Mouse (Mus musculus) spleen, adult 2 months (tissue): ENCODE data around the gene Alg1. TPM values are rescaled to one million over a fixed set of nuclear protein-coding genes. Genes with fewer than 3 reads are reported as not detected.

ENCODE experiments used
- DNase-seq, 2 experiments: peaks; one replicate each; pipeline versions ENCODE4 v3.0.0 to v3.0.0-alpha.2; 2012 to 2021; ENCODE audit warnings: low spot score in 2 of 2, low read depth in 1 of 2
- H3K27ac ChIP-seq: fragments of 200-500 bp; 2 replicates; pipeline ENCODE4 v1.5.1; 2012; ENCODE audit warnings: low read length, inconsistent platforms; ENCODE audit not compliant: insufficient read depth
- H3K27me3 ChIP-seq: fragments of 200-500 bp; 2 replicates; pipeline ENCODE4 v1.6.1; 2012; ENCODE audit warnings: mild to moderate bottlenecking, moderate library complexity, low read length, inconsistent platforms; ENCODE audit not compliant: control insufficient read depth, insufficient read depth
- H3K36me3 ChIP-seq: fragments of 200-500 bp; 2 replicates; pipeline ENCODE4 v1.6.1; 2012; ENCODE audit warnings: mild to moderate bottlenecking, low read length, inconsistent platforms; ENCODE audit not compliant: control insufficient read depth, insufficient read depth
- H3K4me1 ChIP-seq: fragments of 200-500 bp; 2 replicates; pipeline ENCODE4 v1.6.1; 2011; ENCODE audit warnings: inconsistent platforms; ENCODE audit not compliant: control insufficient read depth, insufficient read depth, insufficient read length
- H3K4me3 ChIP-seq: fragments of 200-500 bp; 2 replicates; pipeline ENCODE4 v1.5.1; 2011; ENCODE audit warnings: mild to moderate bottlenecking, inconsistent platforms; ENCODE audit not compliant: insufficient read depth, insufficient read length; ENCODE audit errors: extremely low read depth
- CTCF ChIP-seq: fragments of 200-500 bp; IDR thresholded peaks from 2 replicates; pipeline ENCODE4 v1.5.1; 2011; ENCODE audit warnings: mild to moderate bottlenecking, inconsistent platforms; ENCODE audit not compliant: insufficient read depth, insufficient read length, insufficient replicate concordance; ENCODE audit errors: extremely low read depth
- POLR2A ChIP-seq: fragments of 200-500 bp; IDR thresholded peaks from 2 replicates; pipeline ENCODE4 v1.6.1; 2011; ENCODE audit warnings: low read depth, low read length, inconsistent platforms
- WGBS: fragments of 180-500 bp; shearing (Covaris S2); methylation state at CpG from one replicate; pipeline ENCODE4 v1.1.7; 2018; 5-methylcytosine and 5-hydroxymethylcytosine counted together
- polyA plus RNA-seq: library from polyadenylated mRNA; depleted of rRNA; stranded (reverse); fragments of >200 nt; gene quantifications from 2 replicates; pipeline ENCODE4 v1.2.3, GENCODE M21; 2012

Alg1 gene
- polyA plus RNA-seq, 1 experiment: 42.1 TPM

- peaks cover 3% of the 10 kb centered on the region for H3K4me1 ChIP-seq
Observed at GRCm38 (mm10) chr16:5203200-5203599, 30.2 kb upstream of the Alg1 start.

DNA sequence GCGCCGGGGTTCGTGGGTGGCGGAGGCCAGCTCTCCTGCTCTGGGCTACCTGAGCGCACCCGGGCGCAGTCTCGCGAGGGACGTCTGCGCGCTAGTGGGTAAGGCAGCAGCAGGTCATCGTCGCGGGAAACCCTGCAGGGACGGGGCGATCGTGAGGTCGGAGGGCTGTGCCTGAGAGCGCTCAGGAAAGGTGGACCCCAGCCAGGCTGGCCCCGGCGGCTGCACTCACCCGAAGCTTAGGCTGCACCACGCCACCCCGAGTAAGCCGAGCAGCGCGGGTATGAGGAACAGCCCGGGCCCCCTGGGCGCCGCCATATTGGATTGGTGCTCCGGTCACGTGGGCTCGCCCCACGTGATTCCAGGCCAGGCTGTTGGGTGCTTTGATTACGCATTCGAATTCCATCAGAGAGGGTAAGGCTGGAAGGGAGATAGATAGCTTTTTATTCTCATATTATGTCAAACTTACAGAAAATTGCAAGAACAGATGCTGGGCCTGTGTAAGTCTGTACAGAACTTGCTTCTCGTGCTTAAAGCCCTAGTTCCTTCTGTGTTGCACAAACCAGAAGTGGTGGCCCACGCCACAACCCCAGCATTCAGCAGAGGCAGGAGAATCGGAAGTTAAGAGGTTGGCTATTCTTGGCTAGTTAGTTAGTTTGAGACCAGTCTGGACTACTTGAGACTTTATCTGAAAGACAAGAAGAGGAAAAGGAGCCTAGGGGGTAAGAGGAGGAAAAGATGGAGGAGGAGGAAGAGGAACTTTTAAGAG lies 29.6 kb upstream of the Alg1 start, which contains the start of gene Nagpa:
Gene Nagpa (minus strand): TSS at position 345 of the 766 bp plus-strand sequence.
- DNase-seq: peak; percentile 63 to 72
- H3K4me3 ChIP-seq: peak within 1 kb of the TSS; percentile 94
- peak within 1 kb of the TSS; percentile 62 for H3K27ac ChIP-seq
- H3K36me3 ChIP-seq: peaks cover 14% of the 10 kb centered on the region
- 2% methylated on average over 40 of the region's 40 CpGs for WGBS
- H3K4me1 ChIP-seq: peaks cover 3% of the 10 kb centered on the region
- TF ChIP-seq CTCF: no peak
- TF ChIP-seq POLR2A: peak; percentile 44
- H3K27me3 ChIP-seq: no peaks in the 10 kb centered on the region

More at GRCm38 (mm10) chr16:5203200-5203599, 30.2 kb upstream of the Alg1 start:
- no peaks in the 10 kb centered on the region for H3K27me3 ChIP-seq
- peaks cover 21% of the 10 kb centered on the region for H3K36me3 ChIP-seq
- TF ChIP-seq CTCF: no peak
- TF ChIP-seq POLR2A: no peak
- peak; percentile 4 to 32 for DNase-seq
- peak overlapping the region; percentile 62 for H3K27ac ChIP-seq
- under 1% methylated on average over 36 of the region's 36 CpGs for WGBS
- H3K4me3 ChIP-seq: peak overlapping the region; percentile 94

DNA sequence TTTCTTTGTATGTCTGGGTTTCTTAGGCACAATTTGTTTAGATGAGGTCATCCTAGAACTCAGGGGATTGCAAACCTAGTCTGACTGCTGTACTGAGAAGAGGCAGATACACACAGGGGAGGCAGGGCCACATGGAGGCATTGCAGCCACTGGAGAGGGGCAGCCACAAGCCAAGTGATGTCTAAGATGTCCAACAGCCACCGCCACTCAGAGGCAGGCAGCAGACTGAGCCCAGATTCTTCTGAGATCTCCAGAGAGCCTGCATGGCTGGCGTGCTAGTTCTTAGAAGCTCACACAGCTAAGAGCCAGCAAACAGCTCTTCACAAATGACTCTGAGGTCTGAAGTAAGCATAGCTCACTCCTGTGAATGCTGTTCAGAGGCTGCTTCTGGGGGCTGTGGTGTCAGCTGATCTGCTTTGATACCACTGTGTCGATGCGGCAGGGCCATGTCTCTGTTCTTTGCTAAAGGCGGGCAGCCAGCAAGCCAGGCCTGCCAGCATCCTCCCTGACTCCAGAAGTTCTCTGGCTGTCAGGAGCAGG lies 27.9 kb upstream of the Alg1 start:
- Histone ChIP-seq H3K4me1 (peaks cover 7% of the 10 kb centered on the region), H3K27me3 (no peaks in the 10 kb centered on the region), H3K4me3 (no peak overlapping the region), H3K27ac (no peak overlapping the region), H3K36me3 (0 out of 2 replicates have a peak, but pooled peaks cover 2% of the 10 kb centered on the region)
- WGBS: 97% methylated on average over 5 of the region's 5 CpGs
- TF ChIP-seq CTCF (no peak), POLR2A (no peak)
- no peak for DNase-seq

DNA sequence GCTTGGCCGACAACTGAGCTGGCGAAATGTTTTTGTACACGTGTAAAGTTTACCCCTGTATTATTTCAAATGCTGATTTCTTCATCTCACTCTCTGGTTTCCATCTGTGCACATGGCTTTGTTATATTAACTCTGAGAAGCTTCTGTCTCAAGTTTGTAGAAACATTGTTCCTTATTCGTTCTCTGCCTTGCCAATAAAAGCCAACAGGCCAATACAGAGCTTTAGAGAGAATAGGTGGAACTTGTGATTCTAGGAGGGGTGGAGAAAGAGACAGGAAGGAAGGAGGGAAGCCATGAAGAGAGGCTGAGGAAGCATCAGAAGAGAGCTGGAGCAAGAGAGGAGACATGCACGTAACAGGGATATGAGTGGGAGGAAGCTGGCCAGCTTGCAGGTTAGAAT lies 27.4 kb upstream of the Alg1 start:
- Histone ChIP-seq H3K4me1 (peaks cover 7% of the 10 kb centered on the region), H3K36me3 (no peaks in the 10 kb centered on the region), H3K27ac (no peak overlapping the region), H3K4me3 (no peak overlapping the region), H3K27me3 (no peaks in the 10 kb centered on the region)
- TF ChIP-seq CTCF (no peak), POLR2A (no peak)
- no peak for DNase-seq
- WGBS: 80% methylated on average over 5 of the region's 5 CpGs

GRCm38 (mm10) chr16:5210365-5210764 lies 23.1 kb upstream of the Alg1 start:
- peak in 1 of 2 experiments; percentile 27 for DNase-seq
- H3K4me3 ChIP-seq: no peak overlapping the region
- WGBS: 11% methylated on average over 2 of the region's 2 CpGs
- no peaks in the 10 kb centered on the region for H3K36me3 ChIP-seq
- peaks cover 3% of the 10 kb centered on the region; the same call in 1 of the 2 replicates for H3K4me1 ChIP-seq
- H3K27ac ChIP-seq: no peak overlapping the region
- TF ChIP-seq POLR2A (no peak), CTCF (no peak)
- H3K27me3 ChIP-seq: no peaks in the 10 kb centered on the region

DNA sequence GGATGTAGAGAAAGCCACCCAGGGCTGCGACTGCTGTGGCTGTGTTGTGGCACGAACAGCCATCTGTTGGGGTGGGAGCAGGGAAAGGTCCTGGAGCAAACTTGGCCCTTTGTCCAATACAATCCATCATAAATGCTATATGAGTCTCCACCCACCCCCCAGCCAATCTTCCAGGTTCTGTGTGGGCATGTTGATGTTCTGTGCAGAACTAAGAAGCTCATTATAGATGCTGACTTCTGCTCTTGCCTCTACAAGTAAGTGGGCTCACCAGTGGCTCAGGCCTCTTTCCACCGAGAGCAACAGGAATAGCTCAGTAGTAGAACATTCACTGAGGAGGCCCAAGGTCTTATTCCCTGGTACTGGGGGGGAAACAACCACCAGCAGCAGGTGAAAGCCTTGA lies 21.3 kb upstream of the Alg1 start:
- Histone ChIP-seq H3K4me3 (no peak overlapping the region), H3K4me1 (peaks cover 3% of the 10 kb centered on the region; the same call in 1 of the 2 replicates), H3K36me3 (no peaks in the 10 kb centered on the region), H3K27me3 (no peaks in the 10 kb centered on the region), H3K27ac (no peak overlapping the region)
- DNase-seq: no peak
- 97% methylated on average over 3 of the region's 3 CpGs for WGBS
- TF ChIP-seq CTCF (no peak), POLR2A (no peak)

GRCm38 (mm10) chr16:5214126-5214525 lies 19.3 kb upstream of the Alg1 start:
- TF ChIP-seq POLR2A (no peak), CTCF (no peak)
- Histone ChIP-seq H3K36me3 (no peaks in the 10 kb centered on the region), H3K4me3 (no peak overlapping the region), H3K27ac (no peak overlapping the region), H3K27me3 (no peaks in the 10 kb centered on the region), H3K4me1 (peaks cover 3% of the 10 kb centered on the region; the same call in 1 of the 2 replicates)
- WGBS: 97% methylated on average over 2 of the region's 2 CpGs
- DNase-seq: no peak
